In genomic region chr3:34231593-34232328, GRCm38 (mm10) we compare ENCODE assay signal across 8 mouse cellular contexts.
DNase-seq lines count a peak whose midpoint lies in the region; ATAC-seq and TF ChIP-seq lines count a peak whose summit lies in the region.
"Had no signal": no experiment of that assay in that cellular context is flagged by ENCODE, and none has a peak within 500 bp of the region (broad histone marks: within the 10 kb centered on the region; RNA-seq: fewer than 3 reads in every experiment).

No protein-coding gene starts in this region.

- no peak overlapping the region for H3K4me3 ChIP-seq in MEL (ENCODE audit: control insufficient read depth in 1 of 2, insufficient read depth in 1 of 2, low read depth in 2 of 2, low read length in 2 of 2)
- no peak overlapping the region for H3K4me3 ChIP-seq in midbrain, embryonic 10.5 days
- no peak overlapping the region for H3K4me3 ChIP-seq in kidney, embryonic 15.5 days (replicated peaks)
- H3K4me3 ChIP-seq: limb, embryonic 13.5 days had no signal

- no peak for TF ChIP-seq EP300 in MEL (IDR thresholded peaks at IDR 0.05; ENCODE audit: low read depth in 1 of 2, low read length in 2 of 2)

- no peaks in the 10 kb centered on the region for H3K27me3 ChIP-seq in MEL (ENCODE audit: control insufficient read depth in 1 of 2, insufficient read depth in 2 of 2, low read length in 2 of 2)
- peaks cover 14% of the 10 kb centered on the region; the same call in 1 of the 2 replicates for H3K27me3 ChIP-seq in midbrain, embryonic 10.5 days (ENCODE audit: low read depth, poor library complexity, severe bottlenecking)
- H3K27me3 ChIP-seq in kidney, embryonic 15.5 days: peaks cover 23% of the 10 kb centered on the region

- WGBS in midbrain, embryonic 10.5 days: 69% methylated on average over 9 of the region's 9 CpGs
- 71% methylated on average over 9 of the region's 9 CpGs for WGBS in kidney, embryonic 15.5 days

- H3K4me1 ChIP-seq in MEL (ENCODE audit: control insufficient read depth in 1 of 2, insufficient read depth in 2 of 2, low read length in 2 of 2): no peaks in the 10 kb centered on the region
- H3K4me1 ChIP-seq in midbrain, embryonic 10.5 days: peaks cover 27% of the 10 kb centered on the region
- H3K4me1 ChIP-seq in kidney, embryonic 15.5 days: no peaks in the 10 kb centered on the region
- H3K4me1 ChIP-seq: limb, embryonic 13.5 days had no signal

- no peak overlapping the region for H3K4me2 ChIP-seq in kidney, embryonic 15.5 days
- H3K4me2 ChIP-seq: limb, embryonic 13.5 days had no signal

- no peak overlapping the region for H3K27ac ChIP-seq in MEL (ENCODE audit: control insufficient read depth, low read depth, low read length)
- peak overlapping the region; percentile 30; the same call in 1 of the 2 replicates for H3K27ac ChIP-seq in midbrain, embryonic 10.5 days (replicated peaks)
- no peak overlapping the region for H3K27ac ChIP-seq in kidney, embryonic 15.5 days
- H3K27ac ChIP-seq: limb, embryonic 13.5 days had no signal

- TF ChIP-seq RAD21 in MEL (IDR thresholded peaks at IDR 0.05; ENCODE audit: low read depth, low read length): peak; percentile 75

- no peak for ATAC-seq in kidney, embryonic 15.5 days (replicated peaks; ENCODE audit: low FRiP score)

- peak; percentile 20 for DNase-seq in MEL (ENCODE audit: low read depth, low spot score)
- DNase-seq in brain, adult 2 months (ENCODE audit: low read depth, low spot score): peak; percentile 74
- DNase-seq in frontal cortex, postnatal 14 days (ENCODE audit: low spot score in 2 of 2): peak; percentile 18 to 36
- peak; percentile 28 for DNase-seq in midbrain, embryonic 10.5 days (ENCODE audit: low spot score)
- DNase-seq in telencephalon, adult 2 months (ENCODE audit: low read depth, low spot score): peak; percentile 49
- no peak for DNase-seq in ovary, postnatal 10 days (ENCODE audit: low spot score)

- no peaks in the 10 kb centered on the region for H3K9me3 ChIP-seq in MEL (replicated peaks; ENCODE audit: insufficient read depth, low read length)
- no peaks in the 10 kb centered on the region for H3K9me3 ChIP-seq in midbrain, embryonic 10.5 days (replicated peaks)
- H3K9me3 ChIP-seq in kidney, embryonic 15.5 days (replicated peaks): no peaks in the 10 kb centered on the region
- H3K9me3 ChIP-seq: limb, embryonic 13.5 days had no signal

- peak in 2 of 3 experiments; percentile 38 to 58; a peak in 4 of 6 replicates for TF ChIP-seq CTCF in MEL (IDR thresholded peaks at IDR 0.05 in 2 of 3, conservative IDR thresholded peaks at IDR 0.05 in 1 of 3; ENCODE audit: control insufficient read depth in 1 of 3, insufficient read depth in 1 of 3, low read depth in 2 of 3, low read length in 3 of 3, poor library complexity in 1 of 3, severe bottlenecking in 1 of 3)

- no peaks in the 10 kb centered on the region for H3K36me3 ChIP-seq in MEL (ENCODE audit: control insufficient read depth in 1 of 2, insufficient read depth in 2 of 2, low read length in 2 of 2)
- no peaks in the 10 kb centered on the region for H3K36me3 ChIP-seq in midbrain, embryonic 10.5 days
- no peaks in the 10 kb centered on the region for H3K36me3 ChIP-seq in kidney, embryonic 15.5 days
- H3K36me3 ChIP-seq: limb, embryonic 13.5 days had no signal

- no peaks in the 10 kb centered on the region for H3K79me2 ChIP-seq in MEL (ENCODE audit: control insufficient read depth, insufficient read depth, low read length, poor library complexity)

- no peak overlapping the region for H3K9ac ChIP-seq in MEL (ENCODE audit: control insufficient read depth, low read depth, low read length, poor library complexity, severe bottlenecking)
- no peak overlapping the region for H3K9ac ChIP-seq in kidney, embryonic 15.5 days
- H3K9ac ChIP-seq: limb, embryonic 13.5 days had no signal

- TF ChIP-seq POLR2A in MEL (IDR thresholded peaks at IDR 0.05; ENCODE audit: control insufficient read depth in 1 of 2, insufficient read depth in 1 of 2, low read depth in 1 of 2, low read length in 2 of 2, poor library complexity in 1 of 2): no peak

TF ChIP-seq in MEL, 35 proteins besides CTCF, POLR2A, EP300 and RAD21:
- peak; percentile 66 for TF ChIP-seq SMC3 (IDR thresholded peaks at IDR 0.05; ENCODE audit: low read depth, low read length)
- TF ChIP-seq SIN3A (IDR thresholded peaks at IDR 0.05; ENCODE audit: low read length): no peak
- no peak for TF ChIP-seq ZNF384 (IDR thresholded peaks at IDR 0.05; ENCODE audit: low read depth, low read length)
- peak; percentile 61 for TF ChIP-seq ZC3H11A (IDR thresholded peaks at IDR 0.05; ENCODE audit: low read depth, low read length)
- no peak for TF ChIP-seq MYC (IDR thresholded peaks at IDR 0.05; ENCODE audit: low read depth, low read length)
- TF ChIP-seq CHD2 (IDR thresholded peaks at IDR 0.05; ENCODE audit: low read length): no peak
- no peak for TF ChIP-seq USF1 (IDR thresholded peaks at IDR 0.05; ENCODE audit: low read depth, low read length)
- no peak for TF ChIP-seq UBTF (IDR thresholded peaks at IDR 0.05; ENCODE audit: borderline replicate concordance, insufficient read depth, low read depth, low read length)
